Mouse (Mus musculus) heart, postnatal 36 days (tissue): ENCODE results near the gene Phactr2. TPM values are rescaled to one million over a fixed set of nuclear protein-coding genes. Genes with fewer than 3 reads are reported as not detected.

Source experiments
- DNase-seq, 2 experiments: peaks; one replicate each; pipeline ENCODE4 v3.0.0; 2021 to 2022
- intact Hi-C: fragments of 180-260 bp; cut with DNase I; formaldehyde crosslinking; loops from one replicate; pipeline ENCODE4 v1.15.1; 2025
- total RNA-seq, 2 experiments: library from RNA; stranded (reverse); gene quantifications; 2 replicates each; pipeline ENCODE4 v1.2.3; 2021

The Phactr2 gene
- total RNA-seq, 2 experiments from 2014 or later = 45.6 to 45.8 TPM

GRCm38 (mm10) chr10:13451640-13452039 lies 22.6 kb downstream of the Phactr2 start:
- intact Hi-C loops = loop anchor here (1.0 kb wide), 1 partner anchor 14 kb away; no protein-coding TSS in a partner anchor
- no peak for DNase-seq

GRCm38 (mm10) chr10:13448283-13449045 lies 25.7 kb downstream of the Phactr2 start:
- no peak for DNase-seq
- intact Hi-C loops = no loop called here

- intact Hi-C loops = no loop called here
- peak; percentile 73 to 74 for DNase-seq
Observed at GRCm38 (mm10) chr10:13446791-13447249, 27.4 kb downstream of the Phactr2 start.

- intact Hi-C loops = no loop called here
- no peak for DNase-seq
Observed at GRCm38 (mm10) chr10:13444257-13444656, 30.0 kb downstream of the Phactr2 start.

GRCm38 (mm10) chr10:13443647-13444046 lies 30.6 kb downstream of the Phactr2 start:
- intact Hi-C loops = no loop called here
- no peak for DNase-seq

GRCm38 (mm10) chr10:13440292-13440691 lies 33.9 kb downstream of the Phactr2 start:
- no peak for DNase-seq

GRCm38 (mm10) chr10:13438118-13438821 lies 35.9 kb downstream of the Phactr2 start:
- intact Hi-C loops = loop anchor here (5.0 kb wide), 1 partner anchor 64 kb away; no protein-coding TSS in a partner anchor
- no peak for DNase-seq

More at GRCm38 (mm10) chr10:13440292-13440691, 33.9 kb downstream of the Phactr2 start:
- intact Hi-C loops = no loop called here

- intact Hi-C loops = loop anchor here (5.0 kb wide), 1 partner anchor 65 kb away; no protein-coding TSS in a partner anchor
- DNase-seq = no peak
Observed at GRCm38 (mm10) chr10:13437011-13437410, 37.2 kb downstream of the Phactr2 start.

GRCm38 (mm10) chr10:13433016-13433415 lies 41.2 kb downstream of the Phactr2 start:
- intact Hi-C loops = no loop called here
- DNase-seq = no peak

GRCm38 (mm10) chr10:13431641-13432540 lies 42.3 kb downstream of the Phactr2 start:
- intact Hi-C loops = no loop called here
- DNase-seq = no peak

- intact Hi-C loops = loop anchor here (1.0 to 5.0 kb wide), 4 partner anchors 147 to 411 kb away; no protein-coding TSS in a partner anchor
- DNase-seq = peak; percentile 74 to 80
Observed at GRCm38 (mm10) chr10:13429766-13430165, 44.4 kb downstream of the Phactr2 start.

GRCm38 (mm10) chr10:13429240-13429639 lies 45.0 kb downstream of the Phactr2 start:
- DNase-seq = no peak
- intact Hi-C loops = loop anchor here (1.0 to 5.0 kb wide), 4 partner anchors 147 to 411 kb away; no protein-coding TSS in a partner anchor

- intact Hi-C loops = loop anchor here (5.0 kb wide), 2 partner anchors 146 to 166 kb away; no protein-coding TSS in a partner anchor
- no peak for DNase-seq
Observed at GRCm38 (mm10) chr10:13428536-13428935, 45.7 kb downstream of the Phactr2 start.

- intact Hi-C loops = loop anchor here (5.0 kb wide), 2 partner anchors 145 to 165 kb away; no protein-coding TSS in a partner anchor
- no peak for DNase-seq
Observed at GRCm38 (mm10) chr10:13427599-13427998, 46.6 kb downstream of the Phactr2 start.

GRCm38 (mm10) chr10:13425198-13425597 lies 49.0 kb downstream of the Phactr2 start:
- intact Hi-C loops = loop anchor here (5.0 kb wide), 2 partner anchors 143 to 163 kb away; no protein-coding TSS in a partner anchor
- DNase-seq = no peak

- DNase-seq = no peak
- intact Hi-C loops = no loop called here
Observed at GRCm38 (mm10) chr10:13424508-13424907, 49.7 kb downstream of the Phactr2 start.

GRCm38 (mm10) chr10:13424015-13424414 lies 50.2 kb downstream of the Phactr2 start:
- intact Hi-C loops = no loop called here
- no peak for DNase-seq

GRCm38 (mm10) chr10:13422121-13422520 lies 52.1 kb downstream of the Phactr2 start:
- no peak for DNase-seq
- intact Hi-C loops = no loop called here

- intact Hi-C loops = no loop called here
- no peak for DNase-seq
Observed at GRCm38 (mm10) chr10:13419246-13419645, 55.0 kb downstream of the Phactr2 start.

- no peak for DNase-seq
- intact Hi-C loops = no loop called here
Observed at GRCm38 (mm10) chr10:13415489-13416104, 58.6 kb downstream of the Phactr2 start.
